Mouse (Mus musculus): ENCODE results near the gene Pidd1. TPM values are rescaled to one million over a fixed set of nuclear protein-coding genes. Genes with fewer than 3 reads are reported as not detected.

The Pidd1 gene
- total and polyA plus RNA-seq, 3 experiments: 5.8 to 24.9 (median 7.8) TPM

DNA sequence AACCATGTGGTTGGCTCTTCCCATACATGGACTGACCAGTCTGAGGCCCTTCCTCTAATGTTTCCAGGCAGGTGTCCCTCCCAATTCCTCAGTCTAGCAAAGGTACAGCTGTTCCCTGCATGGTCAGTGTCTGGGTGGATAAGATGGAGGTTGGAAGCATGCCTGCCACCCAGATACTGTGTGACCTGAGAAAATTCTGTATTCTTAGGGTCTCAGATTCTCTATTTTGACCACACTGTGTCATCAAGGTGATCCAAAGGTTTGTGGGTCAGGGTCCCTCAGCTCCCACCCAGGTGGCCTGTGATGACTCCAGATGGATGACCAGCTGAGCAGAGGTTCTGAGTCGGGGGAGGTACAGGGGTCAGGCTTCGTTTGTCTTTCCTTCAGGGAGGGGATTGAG, 41.4 kb upstream of the Pidd1 start:
- H3K27ac ChIP-seq (ENCODE audit: insufficient read depth, low read depth): no peak overlapping the region
- no peaks in the 10 kb centered on the region for H3K27me3 ChIP-seq (replicated peaks)
- DNase-seq (ENCODE audit: extremely low read depth): no peak
- H3K9me3 ChIP-seq (replicated peaks; ENCODE audit: low read length): no peaks in the 10 kb centered on the region
- H3K9ac ChIP-seq (ENCODE audit: insufficient read depth, low read depth): no peak overlapping the region
- no peak overlapping the region for H3K4me2 ChIP-seq (ENCODE audit: insufficient read depth, low read depth, poor library complexity, severe bottlenecking)
- H3K79me2 ChIP-seq (replicated peaks; ENCODE audit: control insufficient read depth, extremely low read depth, insufficient read depth, poor library complexity, severe bottlenecking): no peaks in the 10 kb centered on the region
- no peak overlapping the region for H3K4me3 ChIP-seq (replicated peaks in 1 of 3; ENCODE audit: low read depth in 2 of 3, low read length in 2 of 3, poor library complexity in 1 of 3)
- peaks cover 20 to 44% of the 10 kb centered on the region in 2 experiments for H3K4me1 ChIP-seq (ENCODE audit: control insufficient read depth in 1 of 2, insufficient read depth in 2 of 2)
- TF ChIP-seq USF2 (conservative IDR thresholded peaks at IDR 0.05; ENCODE audit: low read depth, low read length) (no peak), USF1 (IDR thresholded peaks at IDR 0.05; ENCODE audit: low read depth, low read length) (no peak), JUND (conservative IDR thresholded peaks at IDR 0.05; ENCODE audit: low read depth, low read length) (no peak), HCFC1 (IDR thresholded peaks at IDR 0.05; ENCODE audit: low read depth, low read length) (no peak), UBTF (IDR thresholded peaks at IDR 0.05; ENCODE audit: low read depth, low read length) (no peak), ZMIZ1 (IDR thresholded peaks at IDR 0.05; ENCODE audit: low read depth, low read length) (no peak), ZNF384 (IDR thresholded peaks at IDR 0.05; ENCODE audit: low read depth, low read length) (no peak), NELFE (IDR thresholded peaks at IDR 0.05; ENCODE audit: low read depth, low read length) (no peak), MAZ (IDR thresholded peaks at IDR 0.05; ENCODE audit: low read depth, low read length) (no peak), MAFK (IDR thresholded peaks at IDR 0.05; ENCODE audit: insufficient replicate concordance, low read length) (no peak), MEF2A (IDR thresholded peaks at IDR 0.05; ENCODE audit: borderline replicate concordance, low read depth, low read length) (no peak), MYC (IDR thresholded peaks at IDR 0.05; ENCODE audit: low read depth, low read length) (no peak)
- peaks cover 0 to 52% of the 10 kb centered on the region in 2 experiments for H3K36me3 ChIP-seq (replicated peaks in 1 of 2; ENCODE audit: control insufficient read depth in 1 of 2, insufficient read depth in 1 of 2, low read length in 1 of 2)
- dilution Hi-C loops (cut with MboI; ENCODE audit: extremely low pct_ligation_motif_present, extremely low pct_unique_long_range_greater_than_20kb, low sequenced_read_pairs) (no loop called here), in situ Hi-C loops (cut with MboI; ENCODE audit: low pct_ligation_motif_present, low pct_unique_long_range_greater_than_20kb, low sequenced_read_pairs) (no loop called here)

- Histone ChIP-seq H3K9ac (ENCODE audit: insufficient read depth, low read depth) (no peak overlapping the region), H3K27ac (ENCODE audit: insufficient read depth, low read depth) (no peak overlapping the region), H3K36me3 (replicated peaks in 1 of 2; ENCODE audit: control insufficient read depth in 1 of 2, insufficient read depth in 1 of 2, low read length in 1 of 2) (peaks cover 0 to 49% of the 10 kb centered on the region in 2 experiments), H3K4me2 (ENCODE audit: insufficient read depth, low read depth, poor library complexity, severe bottlenecking) (no peak overlapping the region), H3K79me2 (replicated peaks; ENCODE audit: control insufficient read depth, extremely low read depth, insufficient read depth, poor library complexity, severe bottlenecking) (no peaks in the 10 kb centered on the region), H3K27me3 (replicated peaks) (no peaks in the 10 kb centered on the region), H3K9me3 (replicated peaks; ENCODE audit: low read length) (no peaks in the 10 kb centered on the region), H3K4me3 (replicated peaks in 1 of 3; ENCODE audit: low read depth in 2 of 3, low read length in 2 of 3, poor library complexity in 1 of 3) (no peak overlapping the region), H3K4me1 (ENCODE audit: control insufficient read depth in 1 of 2, insufficient read depth in 2 of 2) (peaks cover 20 to 45% of the 10 kb centered on the region in 2 experiments)
- no peak for DNase-seq (ENCODE audit: extremely low read depth)
- dilution Hi-C loops (cut with MboI; ENCODE audit: extremely low pct_ligation_motif_present, extremely low pct_unique_long_range_greater_than_20kb, low sequenced_read_pairs) (no loop called here), in situ Hi-C loops (cut with MboI; ENCODE audit: low pct_ligation_motif_present, low pct_unique_long_range_greater_than_20kb, low sequenced_read_pairs) (loop anchor here (5.0 kb wide), 1 partner anchor 43 kb away; no protein-coding TSS in a partner anchor)
- TF ChIP-seq GABPA (IDR thresholded peaks at IDR 0.05; ENCODE audit: insufficient replicate concordance, low read depth, low read length) (no peak), USF1 (IDR thresholded peaks at IDR 0.05; ENCODE audit: low read depth, low read length) (no peak), ZMIZ1 (IDR thresholded peaks at IDR 0.05; ENCODE audit: low read depth, low read length) (no peak), TBP (conservative IDR thresholded peaks at IDR 0.05; ENCODE audit: low read depth, low read length) (no peak), MAX (IDR thresholded peaks at IDR 0.05; ENCODE audit: low read length) (no peak), JUN (IDR thresholded peaks at IDR 0.05; ENCODE audit: insufficient read depth, low read depth, low read length) (no peak), ZKSCAN1 (IDR thresholded peaks at IDR 0.05; ENCODE audit: borderline replicate concordance, low read depth, low read length) (no peak), ETS1 (conservative IDR thresholded peaks at IDR 0.05; ENCODE audit: low read depth, low read length) (no peak), NELFE (IDR thresholded peaks at IDR 0.05; ENCODE audit: low read depth, low read length) (no peak), ZC3H11A (IDR thresholded peaks at IDR 0.05; ENCODE audit: low read depth, low read length) (no peak), JUND (conservative IDR thresholded peaks at IDR 0.05; ENCODE audit: low read depth, low read length) (no peak), ZNF384 (IDR thresholded peaks at IDR 0.05; ENCODE audit: low read depth, low read length) (no peak), POLR2AphosphoS2 (IDR thresholded peaks at IDR 0.05; ENCODE audit: low read depth, low read length) (no peak), IRF4 (IDR thresholded peaks at IDR 0.05; ENCODE audit: low read depth, low read length) (no peak), MXI1 (IDR thresholded peaks at IDR 0.05; ENCODE audit: low read depth, low read length) (no peak), USF2 (conservative IDR thresholded peaks at IDR 0.05; ENCODE audit: low read depth, low read length) (no peak), SIN3A (IDR thresholded peaks at IDR 0.05; ENCODE audit: low read length) (no peak), ELF1 (IDR thresholded peaks at IDR 0.05; ENCODE audit: low read depth, low read length) (no peak), TCF12 (IDR thresholded peaks at IDR 0.05; ENCODE audit: low read depth, low read length) (no peak), SMC3 (IDR thresholded peaks at IDR 0.05; ENCODE audit: low read depth, low read length) (no peak)
Measured at GRCm38 (mm10) chr7:141484186-141485120, 40.6 kb upstream of the Pidd1 start.

Data from CH12.LX (cell line).